Mouse (Mus musculus): ENCODE measurements at regions not wholly inside any gene's neighbourhood (a gene's known extent, or its start where the extent isn't known, plus 50 kb on each side); places are given as distances from the start of the nearest gene placed in this dataset.

DNA sequence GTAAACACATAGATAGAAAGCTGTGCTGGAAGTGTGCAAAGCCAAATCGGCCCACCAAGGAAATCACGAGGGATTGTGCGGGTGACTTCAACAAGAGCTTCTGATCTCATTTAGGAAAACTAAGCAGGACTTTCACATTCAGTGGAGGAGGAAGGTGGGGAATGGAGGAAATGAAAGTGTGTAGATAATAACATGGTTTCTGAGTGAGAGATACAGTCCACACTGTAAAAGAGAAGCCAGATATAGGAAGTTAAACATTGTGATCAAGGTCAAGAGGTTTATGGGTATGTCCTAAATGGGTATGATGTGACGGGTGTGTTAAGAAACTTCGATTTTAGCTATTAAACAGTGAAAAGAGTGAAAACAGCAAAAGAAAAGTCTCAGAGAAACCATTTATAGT lies 310.1 kb upstream of the Actbl2 start:
- Histone ChIP-seq H3K27ac (no peak overlapping the region), H3K27me3 (no peaks in the 10 kb centered on the region)

DNA sequence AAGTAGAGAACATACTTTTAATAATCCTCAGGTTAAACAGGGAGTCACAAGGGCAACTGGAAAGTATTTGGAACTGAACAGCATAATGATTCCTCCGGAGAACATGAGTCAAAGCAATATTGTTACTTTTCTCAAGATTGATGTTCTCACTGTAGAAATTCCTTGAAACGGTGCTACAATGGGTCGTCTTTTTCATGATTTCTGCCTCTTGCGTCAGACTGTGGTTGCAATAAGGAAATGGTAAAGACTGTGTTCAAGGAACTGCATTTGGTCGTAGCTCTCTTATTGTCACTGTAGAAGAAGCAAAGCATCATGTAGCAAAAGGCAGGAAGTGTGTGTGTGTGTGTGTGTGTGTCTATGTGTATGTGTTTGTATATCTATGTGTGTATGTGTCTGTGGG lies 294.6 kb upstream of the Actbl2 start:
- Histone ChIP-seq H3K36me3 (no peaks in the 10 kb centered on the region), H3K9me3 (no peaks in the 10 kb centered on the region), H3K4me3 (no peak overlapping the region), H3K4me2 (no peak overlapping the region), H3K27ac (no peak overlapping the region), H3K4me1 (replicated peaks) (no peaks in the 10 kb centered on the region), H3K27me3 (no peaks in the 10 kb centered on the region), H3K9ac (no peak overlapping the region)
- 82% methylated on average over 5 of the region's 5 CpGs for WGBS
- ATAC-seq (ENCODE audit: low FRiP score) = no peak

More for the DNA sequence above, 310.1 kb upstream of the Actbl2 start:
- no peaks in the 10 kb centered on the region for H3K36me3 ChIP-seq
- H3K9me3 ChIP-seq = no peaks in the 10 kb centered on the region
- no peak for ATAC-seq (ENCODE audit: low FRiP score)
- 93% methylated on average over 5 of the region's 5 CpGs for WGBS
- no peaks in the 10 kb centered on the region for H3K4me1 ChIP-seq (replicated peaks)
- no peak overlapping the region for H3K9ac ChIP-seq
- H3K4me3 ChIP-seq = no peak overlapping the region
- H3K4me2 ChIP-seq = no peak overlapping the region

- H3K4me3 ChIP-seq = no peak overlapping the region
- no peak overlapping the region for H3K27ac ChIP-seq
- H3K9me3 ChIP-seq = no peaks in the 10 kb centered on the region
- 60% methylated on average over 8 of the region's 8 CpGs for WGBS
- H3K4me1 ChIP-seq (replicated peaks) = peaks cover 4% of the 10 kb centered on the region; the same call in 1 of the 2 replicates
- no peak overlapping the region for H3K9ac ChIP-seq
- no peaks in the 10 kb centered on the region for H3K36me3 ChIP-seq
- H3K4me2 ChIP-seq = no peak overlapping the region
- H3K27me3 ChIP-seq = no peaks in the 10 kb centered on the region
- no peak for ATAC-seq (ENCODE audit: low FRiP score)
These were observed 287.7 kb upstream of the Actbl2 start for GRCm38 (mm10) chr13:110967109-110967508.

DNA sequence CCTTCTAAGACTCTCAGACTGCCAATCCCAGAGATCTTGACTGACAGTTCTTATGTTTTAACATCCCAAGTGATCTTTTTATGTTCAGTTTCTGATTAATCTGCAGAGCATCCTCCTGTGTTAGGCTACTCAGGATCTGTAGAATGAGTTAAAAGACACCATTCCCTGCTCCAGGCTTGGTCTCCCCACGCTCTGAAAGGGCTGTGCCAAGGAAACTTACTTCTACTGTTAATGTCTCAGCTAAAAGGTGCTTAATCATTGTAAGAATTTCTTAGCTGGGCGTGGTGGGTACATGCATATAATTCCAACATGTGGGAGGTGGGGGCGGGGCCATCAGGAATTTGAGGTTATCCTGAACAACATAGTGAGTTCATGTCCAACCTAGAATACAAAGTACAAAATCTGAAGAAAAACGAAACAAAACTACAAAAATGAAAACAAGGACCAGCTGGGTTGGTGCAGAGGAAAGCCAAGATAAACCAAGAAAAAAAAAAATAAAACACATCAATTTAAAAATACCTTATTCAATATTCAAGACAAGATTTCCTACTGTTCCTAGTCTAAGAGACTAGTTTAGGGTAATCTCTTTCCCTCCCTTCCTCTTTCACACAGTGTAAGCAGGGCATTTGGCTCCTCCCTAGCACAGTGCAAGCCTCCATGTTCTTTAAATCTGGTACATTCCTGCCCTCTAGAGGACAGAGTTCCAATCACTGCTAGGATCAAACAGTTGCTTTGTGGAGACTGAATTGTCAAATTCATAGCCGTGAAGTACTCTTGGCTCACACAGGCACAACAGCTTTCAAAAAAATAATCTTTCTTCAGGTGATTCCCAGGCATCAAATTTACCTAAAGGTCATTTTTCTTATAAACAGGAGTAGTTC lies 286.9 kb upstream of the Actbl2 start:
- WGBS = 55% methylated on average over 5 of the region's 5 CpGs
- no peaks in the 10 kb centered on the region for H3K9me3 ChIP-seq

DNA sequence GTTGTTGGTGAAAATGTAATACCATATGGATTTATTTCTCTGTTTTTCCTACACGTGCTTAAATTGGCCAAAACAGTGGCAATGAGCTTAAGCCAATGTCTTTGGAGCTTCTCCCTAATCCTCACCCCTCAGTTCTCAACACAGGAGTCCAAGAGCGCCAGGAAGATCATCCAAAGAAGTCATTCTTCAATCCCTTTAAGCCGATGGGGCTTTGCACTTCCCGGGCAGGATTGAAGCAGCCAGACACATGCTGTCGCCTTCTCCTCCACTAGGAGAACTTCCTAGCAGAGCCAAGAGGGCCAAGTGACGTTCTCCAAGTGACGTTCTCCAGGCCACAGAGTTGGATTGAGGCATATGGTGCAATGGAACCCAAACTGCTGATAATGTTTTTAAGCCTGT lies 286.3 kb upstream of the Actbl2 start:
- no peak overlapping the region for H3K9ac ChIP-seq
- no peak overlapping the region for H3K27ac ChIP-seq
- no peaks in the 10 kb centered on the region for H3K27me3 ChIP-seq
- peak; percentile 72 for ATAC-seq (ENCODE audit: low FRiP score)
- no peaks in the 10 kb centered on the region for H3K9me3 ChIP-seq
- H3K4me3 ChIP-seq = no peak overlapping the region
- WGBS = 61% methylated on average over 7 of the region's 7 CpGs
- H3K4me1 ChIP-seq (replicated peaks) = peaks cover 4% of the 10 kb centered on the region; the same call in 1 of the 2 replicates
- H3K4me2 ChIP-seq = no peak overlapping the region
- H3K36me3 ChIP-seq = no peaks in the 10 kb centered on the region

More for the DNA sequence above, 286.9 kb upstream of the Actbl2 start:
- no peak overlapping the region for H3K9ac ChIP-seq
- peaks cover 4% of the 10 kb centered on the region; the same call in 1 of the 2 replicates for H3K4me1 ChIP-seq (replicated peaks)
- H3K4me2 ChIP-seq = no peak overlapping the region
- H3K4me3 ChIP-seq = no peak overlapping the region
- H3K27ac ChIP-seq = 0 out of 2 replicates have a peak overlapping the region, but pooled peaks have one; percentile 2
- H3K27me3 ChIP-seq = no peaks in the 10 kb centered on the region
- no peaks in the 10 kb centered on the region for H3K36me3 ChIP-seq
- ATAC-seq (ENCODE audit: low FRiP score) = peak; percentile 97

- Histone ChIP-seq H3K4me3 (no peak overlapping the region), H3K36me3 (no peaks in the 10 kb centered on the region), H3K9ac (no peak overlapping the region), H3K4me2 (no peak overlapping the region), H3K9me3 (no peaks in the 10 kb centered on the region), H3K27ac (no peak overlapping the region), H3K27me3 (no peaks in the 10 kb centered on the region), H3K4me1 (replicated peaks) (no peaks in the 10 kb centered on the region)
- 88% methylated on average over 5 of the region's 5 CpGs for WGBS
- ATAC-seq (ENCODE audit: low FRiP score) = no peak
These were observed 277.4 kb upstream of the Actbl2 start for GRCm38 (mm10) chr13:110977379-110977778.

GRCm38 (mm10) chr13:110978022-110978421 lies 276.8 kb upstream of the Actbl2 start:
- H3K27me3 ChIP-seq = no peaks in the 10 kb centered on the region
- ATAC-seq (ENCODE audit: low FRiP score) = no peak
- 89% methylated on average over 3 of the region's 3 CpGs for WGBS
- no peak overlapping the region for H3K4me2 ChIP-seq
- H3K9ac ChIP-seq = no peak overlapping the region
- no peaks in the 10 kb centered on the region for H3K4me1 ChIP-seq (replicated peaks)
- H3K9me3 ChIP-seq = no peaks in the 10 kb centered on the region
- H3K4me3 ChIP-seq = no peak overlapping the region
- H3K36me3 ChIP-seq = no peaks in the 10 kb centered on the region
- no peak overlapping the region for H3K27ac ChIP-seq

DNA sequence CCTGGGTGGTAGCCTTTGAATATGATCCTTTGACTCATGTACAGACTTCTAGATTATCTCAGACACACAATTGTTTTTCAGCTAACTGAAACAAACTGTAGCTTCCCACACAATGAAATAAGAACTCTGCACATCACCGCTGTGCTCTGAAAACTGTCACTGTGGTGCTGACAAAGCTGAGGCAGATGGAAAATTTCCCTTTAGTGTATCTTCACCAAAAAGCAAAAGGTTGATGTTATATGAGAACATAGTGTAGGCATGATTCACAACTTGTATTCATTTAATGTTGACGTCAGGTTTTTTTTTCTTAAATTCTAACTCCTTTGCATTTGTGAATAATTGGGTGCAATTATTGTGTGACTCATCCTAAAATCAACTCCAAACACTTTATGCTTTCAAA lies 264.1 kb upstream of the Actbl2 start:
- WGBS = 96% methylated on average over 2 of the region's 2 CpGs
- no peak overlapping the region for H3K27ac ChIP-seq
- H3K4me2 ChIP-seq = no peak overlapping the region
- no peak overlapping the region for H3K4me3 ChIP-seq
- H3K9ac ChIP-seq = no peak overlapping the region
- H3K4me1 ChIP-seq (replicated peaks) = no peaks in the 10 kb centered on the region
- no peak for ATAC-seq (ENCODE audit: low FRiP score)
- H3K9me3 ChIP-seq = no peaks in the 10 kb centered on the region
- H3K36me3 ChIP-seq = no peaks in the 10 kb centered on the region
- no peaks in the 10 kb centered on the region for H3K27me3 ChIP-seq

DNA sequence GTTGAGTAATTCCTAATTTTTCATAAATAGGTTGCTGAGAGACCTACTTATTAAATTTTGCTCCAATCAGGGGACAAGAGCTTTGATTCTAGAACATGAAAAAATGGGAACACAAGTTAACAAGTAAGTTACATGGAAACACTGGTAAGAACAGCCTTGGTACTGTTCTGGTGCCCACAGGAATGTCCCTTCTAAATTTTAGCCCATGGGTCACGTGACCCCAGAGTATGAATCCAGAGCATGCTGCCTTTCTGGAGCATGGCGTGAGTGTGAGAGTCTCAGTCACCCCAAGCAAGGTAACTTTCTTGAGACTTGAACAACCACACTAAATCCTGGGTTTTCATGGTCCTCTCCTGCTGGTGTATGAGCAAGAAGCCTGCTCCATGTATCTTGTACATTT lies 263.7 kb upstream of the Actbl2 start:
- Histone ChIP-seq H3K36me3 (no peaks in the 10 kb centered on the region), H3K27me3 (no peaks in the 10 kb centered on the region), H3K9me3 (no peaks in the 10 kb centered on the region), H3K9ac (no peak overlapping the region), H3K4me2 (no peak overlapping the region), H3K4me1 (replicated peaks) (no peaks in the 10 kb centered on the region), H3K4me3 (no peak overlapping the region), H3K27ac (no peak overlapping the region)
- 90% methylated on average over 2 of the region's 2 CpGs for WGBS
- ATAC-seq (ENCODE audit: low FRiP score) = no peak

- Histone ChIP-seq H3K4me2 (no peak overlapping the region), H3K27me3 (no peaks in the 10 kb centered on the region), H3K4me1 (replicated peaks) (no peaks in the 10 kb centered on the region), H3K9ac (no peak overlapping the region), H3K9me3 (no peaks in the 10 kb centered on the region), H3K27ac (no peak overlapping the region), H3K36me3 (no peaks in the 10 kb centered on the region), H3K4me3 (no peak overlapping the region)
- no peak for ATAC-seq (ENCODE audit: low FRiP score)
- 88% methylated on average over 3 of the region's 3 CpGs for WGBS
These were observed 260.2 kb upstream of the Actbl2 start for GRCm38 (mm10) chr13:110994596-110994995.

DNA sequence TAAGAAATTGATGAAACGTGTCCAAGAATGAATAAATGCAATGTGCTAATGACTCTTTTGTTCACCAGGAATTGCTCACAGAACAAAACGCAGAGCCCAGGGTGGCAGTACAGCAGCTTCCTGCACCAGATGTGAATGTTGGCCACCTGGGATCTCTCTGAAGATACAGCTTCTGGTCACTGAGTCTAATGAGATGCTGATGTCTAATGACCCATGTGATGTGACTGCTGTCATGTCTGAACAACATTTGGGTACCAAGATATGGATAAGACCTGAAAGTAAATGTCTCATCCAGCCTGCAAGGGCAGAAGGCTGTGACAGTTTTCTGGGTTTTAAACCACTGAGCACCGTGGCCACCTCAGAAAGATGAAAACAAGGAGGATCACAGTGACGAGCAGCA lies 252.1 kb upstream of the Actbl2 start:
- H3K27me3 ChIP-seq = no peaks in the 10 kb centered on the region
- H3K9me3 ChIP-seq = no peaks in the 10 kb centered on the region
- peak overlapping the region; percentile 26; the same call in 1 of the 2 replicates for H3K27ac ChIP-seq
- H3K4me2 ChIP-seq = no peak overlapping the region
- H3K4me3 ChIP-seq = no peak overlapping the region
- H3K9ac ChIP-seq = no peak overlapping the region
- no peak for ATAC-seq (ENCODE audit: low FRiP score)
- 46% methylated on average over 4 of the region's 4 CpGs for WGBS
- H3K36me3 ChIP-seq = no peaks in the 10 kb centered on the region
- peaks cover 6% of the 10 kb centered on the region for H3K4me1 ChIP-seq (replicated peaks)

DNA sequence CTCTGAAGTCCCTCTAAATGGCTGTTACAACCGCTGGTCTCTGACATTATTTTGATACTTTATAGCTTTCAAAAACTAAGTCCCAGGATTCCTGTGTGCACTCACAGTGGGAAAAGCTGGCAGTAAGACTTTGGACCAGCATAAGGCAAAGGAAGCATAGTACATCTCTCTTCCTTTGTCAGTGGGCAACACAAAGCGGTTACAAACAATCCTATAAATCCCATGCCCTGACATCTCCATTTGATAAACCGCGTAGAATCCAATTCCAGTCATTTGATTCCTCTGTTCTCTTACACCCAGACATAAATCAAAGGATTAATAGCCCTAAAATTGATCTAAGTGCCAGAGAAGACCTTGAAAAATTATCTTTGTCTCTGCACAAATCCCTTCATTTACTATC lies 240.7 kb upstream of the Actbl2 start:
- no peaks in the 10 kb centered on the region for H3K9me3 ChIP-seq
- H3K27me3 ChIP-seq = no peaks in the 10 kb centered on the region
- no peaks in the 10 kb centered on the region for H3K4me1 ChIP-seq (replicated peaks)
- no peak for ATAC-seq (ENCODE audit: low FRiP score)
- no peak overlapping the region for H3K4me2 ChIP-seq
- H3K4me3 ChIP-seq = no peak overlapping the region
- H3K36me3 ChIP-seq = no peaks in the 10 kb centered on the region
- H3K9ac ChIP-seq = no peak overlapping the region
- WGBS = 42% methylated on average over 4 of the region's 4 CpGs
- H3K27ac ChIP-seq = no peak overlapping the region

GRCm38 (mm10) chr13:111030111-111030510 lies 224.7 kb upstream of the Actbl2 start:
- WGBS = 67% methylated on average over 2 of the region's 2 CpGs
- Histone ChIP-seq H3K4me1 (replicated peaks) (no peaks in the 10 kb centered on the region), H3K9me3 (no peaks in the 10 kb centered on the region), H3K27ac (no peak overlapping the region), H3K27me3 (no peaks in the 10 kb centered on the region), H3K9ac (no peak overlapping the region), H3K36me3 (no peaks in the 10 kb centered on the region), H3K4me2 (no peak overlapping the region), H3K4me3 (no peak overlapping the region)
- ATAC-seq (ENCODE audit: low FRiP score) = no peak
